Mouse (Mus musculus) spleen, adult 10 weeks (tissue): ENCODE measurements around the gene Nupr1l. TPM values are rescaled to one million over a fixed set of nuclear protein-coding genes. Genes with fewer than 3 reads are reported as not detected.

Experiments used
- polyA plus RNA-seq: library from polyadenylated mRNA; stranded (reverse); fragments of 350-450 nt; fragmentation: Illumina TruSeq; extraction: RNeasy Lipid Tissue Mini Kit (QIAGEN cat#74804); gene quantifications from one replicate; pipeline ENCODE4 v1.2.3, GENCODE M21; 2015; ENCODE audit warnings: low replicate concordance; ENCODE audit not compliant: insufficient read depth

Nupr1l gene
- 3.7 TPM for polyA plus RNA-seq

GRCm38 (mm10) chr5:129908242-129908965 is at the start of gene Nupr1l:
Nupr1l (plus strand) TSS chr5:129908540.

GRCm38 (mm10) chr5:129886911-129887636 is 21.3 kb upstream of the Nupr1l start, which contains the start of gene Chchd2:
Chchd2 (minus strand) TSS chr5:129887470.

GRCm38 (mm10) chr5:129895198-129896088 is 12.9 kb upstream of the Nupr1l start, which contains the start of gene Zbed5:
Zbed5 (plus strand) TSS chr5:129895723.

GRCm38 (mm10) chr5:129898449-129898848 is 9.9 kb upstream of the Nupr1l start, which contains the start of gene Phkg1:
Phkg1 (minus strand) TSS chr5:129898549.

GRCm38 (mm10) chr5:129941495-129942045 is 33.2 kb downstream of the Nupr1l start, which contains the start of gene Vkorc1l1:
Vkorc1l1 (plus strand) TSS chr5:129941970.

Other genes starting within 250 kb of the Nupr1l start
- gene Zfp11, start 238.4 kb upstream of the Nupr1l start, polyA plus RNA-seq = 2.3 TPM
- not detected for gene Sept14, start 200.0 kb upstream of the Nupr1l start, polyA plus RNA-seq
- 62.6 TPM for gene Mrps17, start 193.0 kb upstream of the Nupr1l start, polyA plus RNA-seq
- gene Nipsnap2, start 183.5 kb upstream of the Nupr1l start, polyA plus RNA-seq = 36.1 TPM
- gene Psph, start 121.1 kb upstream of the Nupr1l start, polyA plus RNA-seq = 10.8 TPM
- gene Sumf2, start 61.6 kb upstream of the Nupr1l start, polyA plus RNA-seq = 8.8 TPM
- gene Chchd2, start 21.1 kb upstream of the Nupr1l start, polyA plus RNA-seq = 196 TPM
- gene Zbed5, start 12.8 kb upstream of the Nupr1l start, polyA plus RNA-seq = 2.1 TPM
- gene Phkg1, start 10.0 kb upstream of the Nupr1l start, polyA plus RNA-seq = 0.26 TPM
- gene Vkorc1l1, start 33.4 kb downstream of the Nupr1l start, polyA plus RNA-seq = 36.4 TPM
- 91.2 TPM for gene Gusb, start 94.5 kb downstream of the Nupr1l start, polyA plus RNA-seq
- gene Asl, start 120.7 kb downstream of the Nupr1l start, polyA plus RNA-seq = 8.8 TPM
- gene Crcp, start 120.8 kb downstream of the Nupr1l start, polyA plus RNA-seq = 34.2 TPM
- 40.1 TPM for gene Tpst1, start 164.8 kb downstream of the Nupr1l start, polyA plus RNA-seq
- 3.0 TPM for gene Kctd7, start 236.3 kb downstream of the Nupr1l start, polyA plus RNA-seq